Mouse (Mus musculus) adrenal gland, adult 10 weeks (tissue): ENCODE results near the gene Tmem216. TPM values are rescaled to one million over a fixed set of nuclear protein-coding genes. Genes with fewer than 3 reads are reported as not detected.

Source experiments
- polyA plus RNA-seq: library from polyadenylated mRNA; stranded (reverse); fragments of 350-450 nt; fragmentation: Illumina TruSeq; extraction: RNeasy Lipid Tissue Mini Kit (QIAGEN cat#74804); gene quantifications from one replicate; pipeline ENCODE4 v1.2.3, GENCODE M21; 2014; ENCODE audit warnings: low read depth, low replicate concordance

Tmem216 gene
- polyA plus RNA-seq = 6.6 TPM

GRCm38 (mm10) chr19:10555624-10556510, at the start of gene Tmem216:
Gene Tmem216, minus strand, starts transcription at chr19:10556238.

GRCm38 (mm10) chr19:10605293-10605900, 49.4 kb upstream of the Tmem216 start, which contains the start of the genes Ddb1 and Tkfc:
Gene Ddb1, plus strand, starts transcription at chr19:10605327.
Gene Tkfc, minus strand, starts transcription at chr19:10605654.

GRCm38 (mm10) chr19:10576690-10577561, 20.9 kb upstream of the Tmem216 start, which contains the start of the genes Cyb561a3 and Tmem138:
Gene Cyb561a3, plus strand, starts transcription at chr19:10577172.
Gene Tmem138, minus strand, starts transcription at chr19:10577362.

DNA sequence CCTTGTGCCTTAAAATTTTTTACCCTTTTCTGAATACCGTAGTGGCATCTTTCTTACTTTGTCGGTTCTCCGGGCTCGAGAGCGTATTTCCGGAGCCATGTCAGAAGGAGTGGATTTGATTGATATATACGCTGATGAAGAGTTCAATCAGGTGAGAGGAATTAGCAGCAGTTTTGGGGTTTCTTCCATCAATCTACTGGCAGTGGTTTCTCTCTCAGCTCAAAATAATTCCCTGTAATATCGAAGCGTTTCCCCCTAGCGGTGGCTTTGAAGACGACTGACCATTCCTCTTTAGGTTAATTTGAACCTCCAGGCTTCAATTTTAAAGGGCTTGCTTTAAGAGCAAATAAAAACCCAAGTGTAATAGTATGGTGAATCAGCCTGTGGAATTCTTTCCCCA, 30.1 kb downstream of the Tmem216 start, which contains the start of gene Sdhaf2:
Gene Sdhaf2, minus strand, starts transcription at position 233 of the 400 bp plus-strand sequence.

GRCm38 (mm10) chr19:10525106-10525901, 30.7 kb downstream of the Tmem216 start, which contains the start of gene Cpsf7:
Gene Cpsf7, plus strand, starts transcription at chr19:10525266.

Other genes with a start within 250 kb of the Tmem216 start
- 7.2 TPM for gene Syt7, start 167.1 kb downstream of the Tmem216 start, polyA plus RNA-seq
- 0.35 TPM for gene Lrrc10b, start 98.8 kb downstream of the Tmem216 start, polyA plus RNA-seq
- gene Ppp1r32, start 73.3 kb downstream of the Tmem216 start, polyA plus RNA-seq = not detected
- gene Cpsf7, start 31.0 kb downstream of the Tmem216 start, polyA plus RNA-seq = 61.8 TPM
- 105 TPM for gene Sdhaf2, start 30.1 kb downstream of the Tmem216 start, polyA plus RNA-seq
- gene Cyb561a3, start 20.9 kb upstream of the Tmem216 start, polyA plus RNA-seq = 3.1 TPM
- 5.6 TPM for gene Tmem138, start 21.1 kb upstream of the Tmem216 start, polyA plus RNA-seq
- 103 TPM for gene Ddb1, start 49.1 kb upstream of the Tmem216 start, polyA plus RNA-seq
- gene Tkfc, start 49.4 kb upstream of the Tmem216 start, polyA plus RNA-seq = 3.4 TPM
- gene Vwce, start 78.0 kb upstream of the Tmem216 start, polyA plus RNA-seq = not detected
- not detected for gene Pga5, start 121.8 kb upstream of the Tmem216 start, polyA plus RNA-seq
- 3.1 TPM for gene Vps37c, start 132.5 kb upstream of the Tmem216 start, polyA plus RNA-seq
- gene Cd5, start 182.8 kb upstream of the Tmem216 start, polyA plus RNA-seq = not detected